Mouse (Mus musculus): Measurements from ENCODE around the gene Slc6a11. TPM values are rescaled to one million over a fixed set of nuclear protein-coding genes. Genes with fewer than 3 reads are reported as not detected.

Gene Slc6a11
- polyA plus RNA-seq, 1 experiment = 216 TPM

DNA sequence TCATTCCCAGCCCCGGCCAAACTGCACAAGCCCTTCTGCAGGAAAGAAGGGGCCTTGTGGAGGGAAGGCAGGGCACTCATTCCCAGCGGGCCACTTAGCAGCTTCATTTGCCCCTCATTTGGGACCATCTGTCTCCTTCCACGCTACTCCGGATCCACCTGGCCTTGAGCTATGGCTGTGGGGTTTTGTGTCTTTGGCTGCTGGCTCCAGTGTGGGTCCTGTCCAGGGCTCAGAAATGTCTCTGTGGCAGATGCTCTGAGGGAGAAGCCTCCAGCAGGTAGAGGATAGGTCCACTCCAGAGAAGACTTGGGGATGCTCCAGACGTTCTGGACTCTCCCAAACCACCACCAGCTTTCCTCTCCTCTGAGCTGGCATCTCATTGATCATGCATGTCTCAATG lies 139.8 kb downstream of the Slc6a11 start:
- TF ChIP-seq CTCF (IDR thresholded peaks at IDR 0.05; ENCODE audit: borderline replicate concordance, insufficient read depth, low read depth, low read length) = no peak
- TF ChIP-seq POLR2A (IDR thresholded peaks at IDR 0.05; ENCODE audit: borderline replicate concordance, insufficient read depth, low read length) = no peak
- H3K27ac ChIP-seq (ENCODE audit: insufficient read depth, low read length) = no peak overlapping the region
- 25% methylated on average over 5 of the region's 5 CpGs for WGBS
- peaks cover 34% of the 10 kb centered on the region for H3K4me1 ChIP-seq (ENCODE audit: control insufficient read depth, insufficient read depth, low read length)
- H3K4me3 ChIP-seq (replicated peaks; ENCODE audit: insufficient read depth, low read depth, low read length) = no peak overlapping the region
- H3K27me3 ChIP-seq (ENCODE audit: control insufficient read depth, insufficient read depth, low read length) = no peaks in the 10 kb centered on the region
- peak in 1 of 2 experiments; percentile 38 for DNase-seq

DNA sequence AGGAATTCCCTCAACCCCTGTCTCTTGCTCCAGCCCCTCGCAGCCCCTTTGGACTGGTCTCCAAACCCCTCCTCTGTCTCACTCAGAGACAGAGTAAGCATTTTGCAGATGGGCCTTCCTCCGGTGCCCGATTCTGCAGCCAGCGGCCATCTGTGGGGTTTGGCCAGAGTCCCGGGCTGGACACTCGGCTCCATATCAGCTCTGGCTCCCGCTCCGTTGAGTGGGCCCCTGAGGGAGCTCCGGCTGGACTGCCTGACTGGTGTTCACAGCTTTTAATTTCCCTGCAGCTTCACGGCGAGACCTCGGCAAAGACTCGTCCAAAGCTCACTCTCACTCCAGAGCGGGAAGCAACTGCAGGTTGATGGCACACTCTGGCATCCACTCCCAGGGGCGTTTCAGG lies 141.2 kb downstream of the Slc6a11 start:
- H3K27ac ChIP-seq (ENCODE audit: insufficient read depth, low read length) = no peak overlapping the region
- no peaks in the 10 kb centered on the region for H3K27me3 ChIP-seq (ENCODE audit: control insufficient read depth, insufficient read depth, low read length)
- no peak overlapping the region for H3K4me3 ChIP-seq (replicated peaks; ENCODE audit: insufficient read depth, low read depth, low read length)
- H3K4me1 ChIP-seq (ENCODE audit: control insufficient read depth, insufficient read depth, low read length) = peaks cover 34% of the 10 kb centered on the region
- TF ChIP-seq CTCF (IDR thresholded peaks at IDR 0.05; ENCODE audit: borderline replicate concordance, insufficient read depth, low read depth, low read length) = no peak
- TF ChIP-seq POLR2A (IDR thresholded peaks at IDR 0.05; ENCODE audit: borderline replicate concordance, insufficient read depth, low read length) = no peak
- 6% methylated on average over 15 of the region's 15 CpGs for WGBS
- DNase-seq = peak; percentile 79 to 83

DNA sequence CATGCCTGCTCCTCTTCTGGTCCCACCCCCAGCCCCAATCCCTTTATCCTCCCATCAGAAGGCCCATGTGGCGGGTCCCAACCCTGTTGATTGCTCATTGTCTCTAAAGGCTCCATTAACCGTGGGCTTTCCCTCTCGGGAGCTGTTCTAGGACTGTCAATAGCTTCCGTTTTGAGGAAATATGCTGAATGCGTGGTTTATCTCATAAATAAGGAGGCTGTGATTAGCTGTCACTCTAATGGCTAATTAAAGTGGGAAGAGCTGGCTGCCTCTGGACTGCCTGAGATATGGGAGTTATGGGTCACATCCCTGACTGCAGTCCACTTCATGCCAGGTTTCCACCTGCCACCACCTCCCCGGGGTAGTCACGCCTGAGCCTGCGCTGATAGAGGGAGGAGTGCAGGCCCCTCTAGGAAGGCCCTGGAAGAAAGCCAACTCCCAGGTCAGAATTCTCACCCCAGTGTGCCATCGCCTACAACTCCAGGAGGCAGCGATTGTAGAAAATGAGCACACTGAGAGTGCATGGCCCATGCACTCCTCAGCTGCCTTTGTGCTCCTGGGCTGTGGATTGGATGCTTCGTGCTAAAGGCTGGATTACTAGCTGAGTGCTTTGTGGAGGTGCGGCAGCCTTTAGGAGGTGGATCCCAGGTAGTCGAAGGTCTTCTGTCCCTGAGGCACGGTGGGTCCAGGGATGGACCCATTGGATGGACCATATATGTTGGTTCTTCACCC lies 143.1 kb downstream of the Slc6a11 start:
- no peak for DNase-seq
- TF ChIP-seq CTCF (IDR thresholded peaks at IDR 0.05; ENCODE audit: borderline replicate concordance, insufficient read depth, low read depth, low read length) (no peak), POLR2A (IDR thresholded peaks at IDR 0.05; ENCODE audit: borderline replicate concordance, insufficient read depth, low read length) (no peak)
- WGBS = 84% methylated on average over 14 of the region's 14 CpGs
- Histone ChIP-seq H3K4me1 (ENCODE audit: control insufficient read depth, insufficient read depth, low read length) (peaks cover 30% of the 10 kb centered on the region), H3K4me3 (replicated peaks; ENCODE audit: insufficient read depth, low read depth, low read length) (no peak overlapping the region), H3K27ac (ENCODE audit: insufficient read depth, low read length) (no peak overlapping the region), H3K27me3 (ENCODE audit: control insufficient read depth, insufficient read depth, low read length) (no peaks in the 10 kb centered on the region)

DNA sequence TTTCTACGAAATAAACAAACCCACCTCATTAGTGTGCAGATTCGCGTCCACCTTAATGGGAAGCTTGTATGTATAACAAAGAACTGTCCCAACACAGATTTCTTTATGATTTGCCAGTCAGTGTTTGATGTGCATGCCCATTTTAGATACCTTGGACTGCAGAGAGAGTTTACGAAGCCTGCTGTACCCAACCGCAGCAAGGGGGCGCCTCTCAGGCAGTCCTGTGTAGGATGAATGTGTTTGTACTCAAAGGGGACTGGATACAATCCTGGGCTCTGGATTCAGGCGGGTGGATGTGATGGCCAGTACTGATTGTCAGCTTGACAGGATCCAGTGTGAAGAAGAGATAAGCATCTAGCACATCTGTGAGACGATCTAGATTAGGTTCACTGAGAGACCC lies 144.8 kb downstream of the Slc6a11 start:
- TF ChIP-seq POLR2A (IDR thresholded peaks at IDR 0.05; ENCODE audit: borderline replicate concordance, insufficient read depth, low read length) = no peak
- peak; percentile 21; the same call in 1 of the 2 replicates for TF ChIP-seq CTCF (IDR thresholded peaks at IDR 0.05; ENCODE audit: borderline replicate concordance, insufficient read depth, low read depth, low read length)

DNA sequence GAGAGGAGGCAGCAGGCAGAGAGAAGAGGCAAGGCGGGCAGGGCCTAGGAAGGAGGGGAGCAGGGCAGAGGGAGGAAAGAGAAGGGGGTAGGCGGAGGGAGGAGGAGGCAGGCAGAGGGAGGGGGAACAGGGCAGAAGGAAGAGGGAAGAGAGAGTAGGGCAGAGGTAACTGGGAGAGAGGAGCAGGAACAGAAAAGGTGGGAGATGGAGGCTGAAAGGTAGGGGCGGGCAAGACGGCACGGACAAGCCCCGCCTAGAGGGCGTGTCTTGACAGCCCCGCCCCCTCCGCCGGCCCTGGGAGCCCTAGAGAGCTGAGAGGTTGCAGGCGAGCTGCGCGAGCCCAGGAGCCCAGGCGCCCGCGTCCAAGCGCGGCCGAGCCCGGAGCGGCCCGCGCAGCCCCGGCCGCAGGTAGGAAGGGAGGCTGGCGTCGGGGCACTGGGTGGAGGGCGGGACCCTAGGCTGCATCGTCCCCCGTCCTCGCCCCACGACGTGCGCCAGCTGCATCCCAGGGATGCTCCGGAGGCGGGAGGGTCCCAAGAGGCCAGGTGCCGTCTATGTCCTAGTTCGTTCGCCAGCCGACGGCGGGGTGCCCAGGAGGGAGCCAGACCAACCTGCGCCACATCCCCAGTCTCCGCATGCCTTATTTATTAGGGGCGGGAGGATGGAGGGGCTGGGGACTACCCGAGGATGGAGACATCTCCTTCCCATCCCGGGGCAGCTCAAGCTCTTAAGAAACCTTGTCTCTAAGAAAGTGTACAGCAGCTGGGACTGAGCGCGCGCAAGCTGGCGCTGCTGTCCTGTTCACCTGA lies 151.6 kb downstream of the Slc6a11 start, which contains the start of gene Slc6a1:
Gene Slc6a1, plus strand, starts transcription at position 167 of the 809 bp plus-strand sequence.
- H3K4me3 ChIP-seq (replicated peaks; ENCODE audit: insufficient read depth, low read depth, low read length) = peak within 1 kb of the TSS; percentile 51
- TF ChIP-seq POLR2A (IDR thresholded peaks at IDR 0.05; ENCODE audit: borderline replicate concordance, insufficient read depth, low read length) (peak; percentile 21; the same call in 1 of the 2 replicates), CTCF (IDR thresholded peaks at IDR 0.05; ENCODE audit: borderline replicate concordance, insufficient read depth, low read depth, low read length) (no peak)
- WGBS = 4% methylated on average over 46 of the region's 51 CpGs
- H3K4me1 ChIP-seq (ENCODE audit: control insufficient read depth, insufficient read depth, low read length) = no peaks in the 10 kb centered on the region
- H3K27me3 ChIP-seq (ENCODE audit: control insufficient read depth, insufficient read depth, low read length) = no peaks in the 10 kb centered on the region; the same call in 1 of the 2 replicates
- H3K27ac ChIP-seq (ENCODE audit: insufficient read depth, low read length) = peak within 1 kb of the TSS; percentile 44; the same call in 1 of the 2 replicates
- DNase-seq = peak; percentile 55

More for the DNA sequence above, 144.8 kb downstream of the Slc6a11 start:
- H3K4me1 ChIP-seq (ENCODE audit: control insufficient read depth, insufficient read depth, low read length) = peaks cover 15% of the 10 kb centered on the region
- no peaks in the 10 kb centered on the region for H3K27me3 ChIP-seq (ENCODE audit: control insufficient read depth, insufficient read depth, low read length)
- no peak overlapping the region for H3K27ac ChIP-seq (ENCODE audit: insufficient read depth, low read length)
- no peak overlapping the region for H3K4me3 ChIP-seq (replicated peaks; ENCODE audit: insufficient read depth, low read depth, low read length)
- 83% methylated on average over 8 of the region's 8 CpGs for WGBS
- DNase-seq = no peak

DNA sequence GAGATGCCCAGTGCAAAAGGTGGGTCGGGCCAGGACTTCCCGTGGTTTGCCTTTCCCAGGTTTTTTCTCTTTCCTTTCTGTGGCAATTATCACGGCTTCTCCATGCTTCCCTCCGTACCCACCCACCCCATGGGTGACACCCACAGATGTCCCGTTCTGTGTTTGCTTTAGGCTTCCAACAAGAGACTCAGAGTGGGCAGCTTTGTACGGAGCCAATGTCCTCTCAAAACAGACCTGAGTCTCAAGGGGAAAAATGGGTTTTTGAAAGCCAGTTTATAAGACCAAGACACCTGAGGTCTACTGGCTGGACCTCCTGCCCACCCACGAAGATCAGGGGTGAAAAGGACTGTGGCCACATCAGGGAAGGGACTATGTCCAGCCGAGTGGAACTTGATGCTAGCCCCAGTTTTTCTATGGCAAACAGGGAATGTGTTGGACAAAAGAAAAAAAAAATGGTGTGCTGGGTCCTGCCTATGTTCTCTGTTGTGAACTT lies 152.3 kb downstream of the Slc6a11 start:
- no peak for TF ChIP-seq CTCF (IDR thresholded peaks at IDR 0.05; ENCODE audit: borderline replicate concordance, insufficient read depth, low read depth, low read length)
- no peak for TF ChIP-seq POLR2A (IDR thresholded peaks at IDR 0.05; ENCODE audit: borderline replicate concordance, insufficient read depth, low read length)
- H3K27ac ChIP-seq (ENCODE audit: insufficient read depth, low read length) = peak overlapping the region; percentile 44; the same call in 1 of the 2 replicates
- WGBS = 14% methylated on average over 8 of the region's 8 CpGs
- no peaks in the 10 kb centered on the region; the same call in 1 of the 2 replicates for H3K27me3 ChIP-seq (ENCODE audit: control insufficient read depth, insufficient read depth, low read length)
- H3K4me1 ChIP-seq (ENCODE audit: control insufficient read depth, insufficient read depth, low read length) = no peaks in the 10 kb centered on the region
- no peak for DNase-seq
- peak overlapping the region; percentile 51 for H3K4me3 ChIP-seq (replicated peaks; ENCODE audit: insufficient read depth, low read depth, low read length)

DNA sequence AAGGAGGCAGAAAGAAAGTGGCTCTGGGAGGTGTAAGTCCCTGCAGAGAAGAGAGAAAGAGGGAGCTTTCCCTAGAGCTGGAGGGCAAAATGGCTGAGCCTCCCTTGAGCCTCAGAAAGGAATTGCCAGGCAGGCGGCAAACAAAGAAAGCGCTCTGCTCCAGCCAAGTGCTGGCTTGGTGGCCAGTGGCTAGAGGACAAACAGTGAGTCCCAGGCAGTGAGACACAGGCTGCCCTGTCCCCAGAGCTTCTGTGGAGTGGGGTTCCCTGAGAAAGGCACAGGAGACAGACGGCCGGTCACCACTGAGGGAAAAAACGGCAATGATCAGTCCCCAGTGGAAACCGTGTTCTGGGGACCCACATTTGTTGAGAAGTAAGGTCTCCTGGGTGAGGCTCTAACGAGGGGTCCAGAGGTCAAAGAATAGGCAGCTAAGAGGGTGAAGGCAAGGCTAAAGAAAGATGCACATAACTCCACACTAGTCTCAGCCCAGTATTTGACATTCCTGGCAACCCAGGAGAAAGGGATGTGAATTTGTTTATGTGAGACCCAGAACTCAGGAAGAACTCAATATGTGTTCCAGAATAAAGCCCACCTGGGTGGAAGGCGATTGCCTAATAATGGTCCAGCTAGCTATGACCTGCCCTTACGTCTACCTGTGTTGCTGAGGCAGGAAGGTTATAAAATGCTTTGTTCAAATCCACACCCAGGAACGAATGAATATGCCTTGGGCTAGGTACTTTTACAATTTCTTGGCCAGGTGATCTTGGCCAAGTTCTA lies 153.1 kb downstream of the Slc6a11 start:
- H3K4me3 ChIP-seq (replicated peaks; ENCODE audit: insufficient read depth, low read depth, low read length) = peak overlapping the region; percentile 1
- WGBS = 64% methylated on average over 10 of the region's 10 CpGs
- TF ChIP-seq POLR2A (IDR thresholded peaks at IDR 0.05; ENCODE audit: borderline replicate concordance, insufficient read depth, low read length) (0 out of 2 replicates have a peak, but pooled peaks have one; percentile 29), CTCF (IDR thresholded peaks at IDR 0.05; ENCODE audit: borderline replicate concordance, insufficient read depth, low read depth, low read length) (no peak)
- peak overlapping the region; percentile 93; the same call in 1 of the 2 replicates for H3K27ac ChIP-seq (ENCODE audit: insufficient read depth, low read length)
- H3K27me3 ChIP-seq (ENCODE audit: control insufficient read depth, insufficient read depth, low read length) = no peaks in the 10 kb centered on the region; the same call in 1 of the 2 replicates
- H3K4me1 ChIP-seq (ENCODE audit: control insufficient read depth, insufficient read depth, low read length) = no peaks in the 10 kb centered on the region
- DNase-seq = peak; percentile 40 to 44

Data from cerebellum, adult 2 months (tissue).